Mouse (Mus musculus) midbrain, embryonic 11.5 days (tissue): ENCODE data around the gene Eya2. TPM values are rescaled to one million over a fixed set of nuclear protein-coding genes. Genes with fewer than 3 reads are reported as not detected.

Experiments used
- ATAC-seq: fragments of 200-750 bp; cut with Nextera tagmentation; 2 replicates; pipeline ENCODE4 v1.8.0; 2017; ENCODE audit warnings: moderate TSS enrichment, moderate library complexity; ENCODE audit not compliant: low FRiP score
- DNase-seq: peaks from one replicate; pipeline ENCODE4 v3.0.0; 2015; ENCODE audit warnings: low spot score; ENCODE audit errors: missing footprints
- H3K27ac ChIP-seq: fragments of 300-500 bp; sonication (generic); 2 replicates; pipeline ENCODE4 v1.5.1; 2014; ENCODE audit warnings: low read depth, low read length
- H3K27me3 ChIP-seq: fragments of 300-500 bp; sonication (generic); 2 replicates; pipeline ENCODE4 v1.6.1; 2014; ENCODE audit warnings: mild to moderate bottlenecking, low read length, moderate library complexity, mixed read lengths; ENCODE audit not compliant: control insufficient read depth, insufficient read depth
- H3K36me3 ChIP-seq: fragments of 300-500 bp; sonication (generic); 2 replicates; pipeline ENCODE4 v1.6.1; 2014; ENCODE audit warnings: mild to moderate bottlenecking, low read length, moderate library complexity, mixed read lengths; ENCODE audit not compliant: control insufficient read depth, insufficient read depth
- H3K4me1 ChIP-seq: fragments of 300-500 bp; sonication (generic); 2 replicates; pipeline ENCODE4 v1.6.1; 2014; ENCODE audit warnings: low read length; ENCODE audit not compliant: control insufficient read depth, insufficient read depth
- H3K4me2 ChIP-seq: fragments of 300-500 bp; sonication (generic); 2 replicates; pipeline ENCODE4 v1.6.1; 2014; ENCODE audit warnings: mild to moderate bottlenecking, moderate library complexity
- H3K4me3 ChIP-seq: fragments of 300-500 bp; sonication (generic); 2 replicates; pipeline ENCODE4 v1.5.1; 2014; ENCODE audit warnings: low read depth, low read length
- H3K9ac ChIP-seq: fragments of 300-500 bp; sonication (generic); 2 replicates; pipeline ENCODE4 v1.6.1; 2014; ENCODE audit warnings: low read length
- H3K9me3 ChIP-seq: fragments of 300-500 bp; sonication (generic); 2 replicates; pipeline ENCODE4 v1.6.1; 2016; ENCODE audit warnings: low read length; ENCODE audit not compliant: control insufficient read depth
- WGBS: fragments of 180-500 bp; shearing (Covaris S2); extraction: QIAGEN DNeasy Blood & Tissue Kit; methylation state at CpG from one replicate; pipeline ENCODE4 v1.1.7; 2014; 5-methylcytosine and 5-hydroxymethylcytosine counted together
- polyA plus RNA-seq: library from polyadenylated mRNA; unstranded; fragments of >200 nt; fragmentation: Nextera tagmentation; extraction: Ambion mirVana; gene quantifications from 2 replicates; pipeline ENCODE4 v1.2.1, GENCODE M21; 2014

Eya2 gene
- polyA plus RNA-seq, 1 experiment from 2014 or later: 6.9 TPM

DNA sequence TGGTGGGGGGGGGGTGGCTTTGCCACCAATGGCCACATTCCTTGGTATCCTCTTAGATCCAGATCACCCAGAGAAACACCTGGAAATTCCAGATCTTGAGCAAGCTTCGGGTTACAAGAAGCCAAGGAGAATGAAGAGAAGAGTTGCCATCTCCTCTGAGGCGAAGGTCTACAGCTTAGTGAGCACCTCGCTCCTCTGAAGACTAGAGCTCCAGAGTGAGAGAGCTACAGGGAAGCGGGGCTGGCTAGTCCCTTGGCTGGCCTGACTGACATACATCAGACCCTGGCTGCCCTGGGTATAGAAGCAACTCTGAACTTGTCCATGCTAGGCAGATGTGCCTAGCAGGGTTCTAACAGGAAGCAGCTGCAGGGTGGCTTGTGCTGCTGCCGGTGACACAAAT is 214.3 kb downstream of the Eya2 start:
- Histone ChIP-seq H3K27ac (no peak overlapping the region), H3K4me3 (no peak overlapping the region), H3K36me3 (peaks cover 35% of the 10 kb centered on the region), H3K4me2 (no peak overlapping the region), H3K4me1 (no peaks in the 10 kb centered on the region), H3K27me3 (no peaks in the 10 kb centered on the region), H3K9me3 (no peaks in the 10 kb centered on the region), H3K9ac (no peak overlapping the region)
- no peak for ATAC-seq
- WGBS: 93% methylated on average over 5 of the region's 5 CpGs
- no peak for DNase-seq

DNA sequence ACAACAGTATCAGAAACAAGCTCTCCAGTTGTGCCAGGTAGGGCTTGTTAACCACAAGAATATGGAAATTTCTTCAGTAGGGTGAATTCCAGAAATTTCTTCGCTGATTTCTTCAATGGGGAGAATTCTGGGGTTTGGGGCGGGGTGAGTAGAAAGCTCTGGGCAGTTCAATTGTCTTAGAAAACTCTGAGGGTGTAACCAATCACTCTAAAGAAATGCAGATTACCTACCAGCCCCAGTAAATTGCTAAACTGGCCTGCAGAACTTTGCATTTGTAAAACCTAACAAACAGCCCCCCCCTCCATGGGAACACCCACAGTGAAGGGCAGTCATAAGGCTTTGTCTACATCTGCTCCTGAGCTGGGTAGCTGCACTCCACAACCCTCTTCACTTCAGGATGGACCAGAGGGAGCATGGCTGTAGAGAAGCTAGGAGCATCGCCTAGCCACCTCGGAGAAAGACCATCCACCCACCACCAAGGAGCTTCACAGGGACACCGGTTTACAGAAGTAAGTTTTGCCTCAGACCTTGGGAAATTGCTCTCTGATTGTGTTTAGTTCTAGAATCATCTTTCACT is 215.2 kb downstream of the Eya2 start:
- Histone ChIP-seq H3K4me2 (no peak overlapping the region), H3K9me3 (no peaks in the 10 kb centered on the region), H3K27ac (no peak overlapping the region), H3K9ac (no peak overlapping the region), H3K36me3 (peaks cover 28% of the 10 kb centered on the region), H3K4me1 (no peaks in the 10 kb centered on the region), H3K27me3 (no peaks in the 10 kb centered on the region), H3K4me3 (no peak overlapping the region)
- no peak for DNase-seq
- no peak for ATAC-seq
- 90% methylated on average over 5 of the region's 5 CpGs for WGBS

DNA sequence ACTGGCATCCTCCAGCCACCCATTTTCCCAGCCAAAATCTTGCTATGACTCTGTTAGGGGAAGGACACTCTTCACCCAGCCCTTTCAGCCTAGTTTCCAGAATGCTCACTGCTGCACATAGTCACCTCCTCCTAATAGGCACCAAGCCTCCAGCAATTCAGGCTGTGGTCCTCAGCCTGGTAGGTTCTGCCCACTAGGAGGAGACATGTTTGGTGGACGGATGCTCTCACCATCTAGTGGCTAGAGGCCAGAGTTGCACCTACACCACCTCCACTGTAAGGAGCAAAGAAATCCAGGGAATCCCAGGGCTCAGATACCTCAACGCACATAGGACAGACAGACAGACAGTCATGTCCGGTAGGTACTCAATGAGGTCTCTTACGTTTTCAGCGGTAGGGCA is 216.7 kb downstream of the Eya2 start:
- Histone ChIP-seq H3K4me2 (no peak overlapping the region), H3K9me3 (no peaks in the 10 kb centered on the region), H3K27me3 (no peaks in the 10 kb centered on the region), H3K4me3 (no peak overlapping the region), H3K27ac (no peak overlapping the region), H3K36me3 (peaks cover 23% of the 10 kb centered on the region), H3K4me1 (no peaks in the 10 kb centered on the region), H3K9ac (no peak overlapping the region)
- 73% methylated on average over 5 of the region's 5 CpGs for WGBS
- DNase-seq: no peak
- no peak for ATAC-seq

DNA sequence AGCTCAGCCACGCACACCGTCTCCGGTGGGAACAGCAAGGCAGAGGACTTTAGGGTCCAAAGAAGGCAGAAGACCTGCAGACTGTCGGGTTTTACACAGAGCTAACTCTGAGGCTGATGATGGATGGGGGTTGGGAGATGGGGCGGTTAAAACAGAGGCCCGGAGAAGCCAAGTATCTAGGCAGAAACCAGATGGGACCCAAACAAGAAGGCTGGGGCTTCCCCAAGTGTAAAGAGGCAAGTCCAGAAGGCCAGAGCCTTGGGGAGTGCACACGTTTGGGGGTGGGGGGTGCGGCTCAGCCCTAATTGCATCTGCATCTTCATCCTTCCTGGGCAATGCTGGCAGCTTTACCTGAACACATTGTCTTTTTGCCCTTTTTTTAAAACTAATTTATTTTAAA is 218.1 kb downstream of the Eya2 start:
- H3K36me3 ChIP-seq: peaks cover 16% of the 10 kb centered on the region

DNA sequence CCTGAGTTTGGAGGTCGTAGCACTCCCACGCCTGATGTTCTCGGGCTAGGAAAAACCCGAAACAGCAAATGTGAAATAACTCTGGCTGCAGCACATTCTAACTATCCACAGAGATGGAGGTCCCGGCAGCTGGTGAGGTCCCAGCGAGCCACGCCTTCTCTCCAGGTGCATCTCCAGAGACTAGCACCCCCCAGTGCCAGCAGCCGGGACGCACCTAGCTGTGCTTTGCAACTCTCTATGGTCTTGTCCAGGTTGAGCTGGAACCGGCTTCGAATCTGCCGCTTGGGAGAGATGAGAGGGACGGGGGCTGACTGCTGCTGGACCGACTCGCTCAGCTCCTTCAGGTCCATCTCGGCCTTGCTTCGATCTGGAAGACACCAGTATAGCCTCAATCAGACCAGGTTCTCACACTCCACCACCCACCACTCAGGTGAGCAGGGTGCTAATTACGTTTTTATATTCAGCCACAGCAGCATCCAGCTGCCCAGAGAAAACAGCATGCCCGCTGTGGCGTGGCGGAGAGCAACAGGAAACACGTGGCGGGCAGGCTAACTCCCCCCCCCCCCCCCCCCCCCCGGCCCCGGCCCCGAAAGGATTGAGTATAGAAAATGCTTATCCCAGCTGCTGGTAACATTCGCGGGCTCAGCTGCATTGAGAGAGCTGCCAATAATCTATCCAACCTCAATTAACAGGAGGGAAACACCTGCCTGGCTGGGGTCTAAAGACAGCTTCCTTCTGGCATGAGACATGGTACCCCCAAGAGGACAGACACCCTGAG is 220.5 kb downstream of the Eya2 start:
- Histone ChIP-seq H3K4me1 (no peaks in the 10 kb centered on the region), H3K4me2 (no peak overlapping the region), H3K27me3 (no peaks in the 10 kb centered on the region), H3K27ac (no peak overlapping the region), H3K4me3 (no peak overlapping the region), H3K36me3 (peaks cover 17% of the 10 kb centered on the region), H3K9ac (no peak overlapping the region), H3K9me3 (no peaks in the 10 kb centered on the region)
- DNase-seq (no peak), ATAC-seq (no peak)
- 87% methylated on average over 26 of the region's 28 CpGs for WGBS

More for the DNA sequence above, 218.1 kb downstream of the Eya2 start:
- no peak overlapping the region for H3K27ac ChIP-seq
- no peaks in the 10 kb centered on the region for H3K27me3 ChIP-seq
- no peaks in the 10 kb centered on the region for H3K4me1 ChIP-seq
- H3K9ac ChIP-seq: no peak overlapping the region
- H3K9me3 ChIP-seq: no peaks in the 10 kb centered on the region
- ATAC-seq (no peak), DNase-seq (no peak)
- no peak overlapping the region for H3K4me2 ChIP-seq
- 90% methylated on average over 8 of the region's 8 CpGs for WGBS
- H3K4me3 ChIP-seq: no peak overlapping the region

DNA sequence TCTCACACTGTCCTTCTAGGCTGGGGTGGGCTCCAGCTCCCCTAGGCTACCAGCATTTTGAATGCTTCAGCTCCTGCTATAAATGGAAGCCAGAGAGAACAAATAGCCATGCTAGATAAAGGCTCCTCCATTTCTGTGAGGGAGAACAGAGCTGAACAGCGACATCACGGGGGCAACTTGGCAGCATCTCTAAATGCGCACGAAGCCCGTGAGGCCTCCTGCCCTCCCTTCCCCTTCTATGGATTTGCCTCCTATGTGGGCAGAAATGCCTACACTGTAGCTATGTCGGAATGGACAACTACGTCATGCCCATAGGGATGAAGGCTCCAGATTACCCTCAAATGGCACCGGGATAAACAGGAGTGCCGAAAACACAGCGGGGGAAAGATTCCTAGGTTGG is 222.6 kb downstream of the Eya2 start:
- DNase-seq: no peak
- Histone ChIP-seq H3K9me3 (no peaks in the 10 kb centered on the region), H3K4me2 (no peak overlapping the region), H3K36me3 (peaks cover 10% of the 10 kb centered on the region), H3K27me3 (no peaks in the 10 kb centered on the region), H3K9ac (no peak overlapping the region), H3K27ac (no peak overlapping the region), H3K4me1 (no peaks in the 10 kb centered on the region), H3K4me3 (no peak overlapping the region)
- no peak for ATAC-seq
- 97% methylated on average over 10 of the region's 10 CpGs for WGBS

DNA sequence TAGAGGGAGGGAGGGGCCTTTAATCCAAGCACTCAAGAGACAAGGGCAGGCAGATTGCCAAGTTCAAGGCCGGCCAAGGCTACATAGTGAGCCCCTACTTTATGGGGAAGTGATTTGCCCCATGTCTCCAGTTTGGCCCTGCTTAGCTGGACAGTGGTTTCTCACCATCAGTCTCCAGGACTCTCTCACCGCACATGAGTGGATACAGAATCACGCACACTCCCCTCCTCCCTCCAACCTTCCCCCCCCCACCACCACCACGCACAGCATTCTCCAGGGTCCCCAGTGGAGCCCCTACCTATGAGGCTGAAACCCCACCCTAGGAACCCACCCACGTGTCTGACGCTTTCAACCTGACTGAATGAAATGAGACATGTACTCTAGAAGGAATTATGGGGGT is 223.7 kb downstream of the Eya2 start:
- no peaks in the 10 kb centered on the region for H3K27me3 ChIP-seq
- no peaks in the 10 kb centered on the region for H3K4me1 ChIP-seq
- H3K9me3 ChIP-seq: no peaks in the 10 kb centered on the region
- H3K36me3 ChIP-seq: peaks cover 13% of the 10 kb centered on the region
- H3K4me2 ChIP-seq: no peak overlapping the region
- 95% methylated on average over 6 of the region's 6 CpGs for WGBS
- no peak overlapping the region for H3K4me3 ChIP-seq
- H3K9ac ChIP-seq: no peak overlapping the region
- H3K27ac ChIP-seq: no peak overlapping the region
- DNase-seq (no peak), ATAC-seq (no peak)

DNA sequence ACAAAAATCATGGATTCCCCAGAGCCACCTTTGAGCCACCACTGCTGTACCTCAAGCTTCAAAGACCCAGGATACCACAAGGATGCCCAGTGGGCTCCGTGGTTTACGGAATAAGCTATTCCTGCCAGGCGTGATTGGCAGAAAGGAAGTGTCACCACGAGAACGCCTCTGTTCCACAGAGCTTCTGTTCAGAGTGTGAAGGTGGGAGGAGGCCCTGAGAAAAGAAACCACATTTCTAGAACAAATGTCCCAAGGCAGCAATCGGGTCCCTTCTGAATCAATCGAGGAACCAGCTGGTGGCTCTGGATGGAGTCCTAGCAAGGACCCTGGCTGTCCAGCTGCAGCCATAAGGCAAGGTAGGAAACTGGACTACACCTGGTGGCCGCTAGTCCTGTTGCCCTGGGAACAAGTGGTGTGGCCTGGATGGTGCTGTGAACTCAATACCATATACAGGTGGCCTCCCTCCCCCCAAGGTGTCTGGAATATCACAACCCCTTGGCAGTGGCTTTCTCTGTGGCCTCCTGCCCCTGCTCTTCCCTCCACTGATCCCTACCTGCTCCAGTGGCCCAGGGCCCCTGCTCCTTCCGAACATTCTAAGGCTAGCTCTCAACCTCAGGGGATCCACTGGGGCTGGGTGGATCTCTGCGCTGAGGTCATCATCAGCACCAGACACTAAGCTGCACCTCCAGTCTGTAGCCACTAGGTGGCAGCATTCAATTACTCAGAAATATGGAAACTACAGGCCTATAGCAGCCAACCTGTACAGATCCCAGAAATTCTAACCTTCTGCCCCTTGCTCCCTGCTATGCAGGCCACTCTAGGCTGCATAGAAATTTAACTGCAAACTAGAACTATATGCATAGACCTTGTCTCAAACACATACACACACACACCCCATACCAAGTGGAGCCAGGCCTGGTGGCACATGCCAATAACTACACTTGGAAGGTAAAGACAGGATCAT is 224.4 kb downstream of the Eya2 start:
- Histone ChIP-seq H3K36me3 (peaks cover 14% of the 10 kb centered on the region), H3K27ac (no peak overlapping the region), H3K4me2 (no peak overlapping the region), H3K9me3 (no peaks in the 10 kb centered on the region), H3K4me3 (no peak overlapping the region), H3K4me1 (no peaks in the 10 kb centered on the region), H3K27me3 (no peaks in the 10 kb centered on the region), H3K9ac (no peak overlapping the region)
- peak; percentile 92 for DNase-seq
- peak; percentile 68 for ATAC-seq
- WGBS: 79% methylated on average over 10 of the region's 10 CpGs

DNA sequence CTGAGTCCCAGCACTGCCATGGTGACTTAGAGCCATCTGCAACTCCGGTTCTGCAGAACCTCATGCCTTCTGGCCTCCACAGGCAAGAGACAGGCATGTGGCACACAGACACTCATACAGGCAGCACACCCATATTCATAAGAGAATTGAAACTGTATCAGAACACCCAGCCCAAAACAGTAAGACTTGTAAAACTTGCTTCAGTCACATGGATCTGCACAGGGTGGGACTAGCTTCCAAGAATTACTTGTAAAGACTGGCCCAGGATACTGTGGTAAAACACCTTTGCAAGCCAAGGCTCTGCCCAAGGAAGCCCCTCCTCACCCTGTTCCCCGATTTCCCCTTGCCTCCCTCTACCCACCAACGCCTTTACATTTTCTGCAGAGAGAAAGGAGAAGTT is 225.2 kb downstream of the Eya2 start:
- Histone ChIP-seq H3K4me3 (no peak overlapping the region), H3K27ac (no peak overlapping the region), H3K9ac (no peak overlapping the region), H3K4me1 (no peaks in the 10 kb centered on the region), H3K4me2 (no peak overlapping the region), H3K9me3 (no peaks in the 10 kb centered on the region), H3K36me3 (peaks cover 15% of the 10 kb centered on the region), H3K27me3 (no peaks in the 10 kb centered on the region)
- WGBS: 93% methylated on average over 3 of the region's 3 CpGs
- DNase-seq (no peak), ATAC-seq (no peak)
